Comparison of ENCODE assay signal across 10 mouse cellular contexts in genomic region chr10:110922612-110923011, GRCm38 (mm10). TPM values are rescaled to one million over a fixed set of nuclear protein-coding genes. Genes with fewer than 3 reads are reported as not detected.
A peak's percentile ranks its signal among the peaks of the same experiment; 100 is the strongest.
DNase-seq lines count a peak whose midpoint lies in the region; ATAC-seq and TF ChIP-seq lines count a peak whose summit lies in the region.
"Had no signal": no experiment of that assay in that cellular context is flagged by ENCODE, and none has a peak within 500 bp of the region (broad histone marks: within the 10 kb centered on the region; RNA-seq: fewer than 3 reads in every experiment).

No protein-coding gene starts in this region.

- peaks cover 75% of the 10 kb centered on the region for H3K79me2 ChIP-seq in myocyte (ENCODE audit: control insufficient read depth, insufficient read depth)

- H3K9me3 ChIP-seq in embryonic facial prominence, embryonic 11.5 days (replicated peaks; ENCODE audit: control insufficient read depth, low read length): no peaks in the 10 kb centered on the region
- no peaks in the 10 kb centered on the region for H3K9me3 ChIP-seq in forebrain, embryonic 15.5 days

- DNase-seq in kidney, adult 2 months: peak; percentile 58
- DNase-seq in kidney, postnatal 10 days: no peak
- DNase-seq in embryonic facial prominence, embryonic 11.5 days (ENCODE audit: low spot score): no peak
- no peak for DNase-seq in frontal cortex, postnatal 14 days (ENCODE audit: low spot score in 2 of 2)
- DNase-seq in thymus, postnatal 10 days (ENCODE audit: low spot score in 2 of 2): no peak
- DNase-seq: cerebellum, adult 2 months; liver had no signal

- peak overlapping the region; percentile 64; the same call in 1 of the 2 replicates for H3K4me2 ChIP-seq in embryonic facial prominence, embryonic 11.5 days (ENCODE audit: low read depth, low read length)
- H3K4me2 ChIP-seq in forebrain, embryonic 15.5 days (replicated peaks): peak overlapping the region; percentile 89
- peak overlapping the region; percentile 71 for H3K4me2 ChIP-seq in myocyte (ENCODE audit: low read depth)

- no peak overlapping the region for H3ac ChIP-seq in myocyte (ENCODE audit: control insufficient read depth, insufficient read length)

- H3K4me3 ChIP-seq in kidney, adult 2 months (ENCODE audit: insufficient read depth, low read depth, low read length): no peak overlapping the region
- no peak overlapping the region for H3K4me3 ChIP-seq in embryonic facial prominence, embryonic 11.5 days (ENCODE audit: low read depth, low read length)
- peak overlapping the region; percentile 83; the same call in 1 of the 2 replicates for H3K4me3 ChIP-seq in forebrain, embryonic 15.5 days
- H3K4me3 ChIP-seq in myocyte: peak overlapping the region; percentile 90
- H3K4me3 ChIP-seq: megakaryocyte, embryonic 14.5 days had no signal

- no peak for TF ChIP-seq CTCF in kidney, adult 2 months (conservative IDR thresholded peaks at IDR 0.05; ENCODE audit: insufficient read depth, insufficient read length, low read depth, low read length)

- H3K27ac ChIP-seq in kidney, adult 2 months (ENCODE audit: insufficient read depth, low read depth, low read length): peak overlapping the region; percentile 27
- H3K27ac ChIP-seq in embryonic facial prominence, embryonic 11.5 days (replicated peaks; ENCODE audit: low read depth, low read length): no peak overlapping the region
- H3K27ac ChIP-seq in forebrain, embryonic 15.5 days (replicated peaks): no peak overlapping the region

- H3K4me1 ChIP-seq in kidney, adult 2 months (ENCODE audit: control insufficient read depth, insufficient read depth, low read length): peaks cover 28% of the 10 kb centered on the region
- H3K4me1 ChIP-seq in embryonic facial prominence, embryonic 11.5 days (ENCODE audit: control insufficient read depth, insufficient read depth, low read length): no peaks in the 10 kb centered on the region; the same call in none of the 2 replicates
- H3K4me1 ChIP-seq in forebrain, embryonic 15.5 days: peaks cover 54% of the 10 kb centered on the region

- no peak for TF ChIP-seq POLR2A in kidney, adult 2 months (IDR thresholded peaks at IDR 0.05; ENCODE audit: low read depth, low read length)
- no peak for TF ChIP-seq POLR2A in myocyte (IDR thresholded peaks at IDR 0.05; ENCODE audit: insufficient read length, low read depth)

- H3K9ac ChIP-seq in embryonic facial prominence, embryonic 11.5 days (replicated peaks; ENCODE audit: low read length): no peak overlapping the region; the same call in 1 of the 2 replicates
- no peak overlapping the region; the same call in 1 of the 2 replicates for H3K9ac ChIP-seq in forebrain, embryonic 15.5 days (replicated peaks)

- no peaks in the 10 kb centered on the region for H3K27me3 ChIP-seq in kidney, adult 2 months (replicated peaks; ENCODE audit: control insufficient read depth, insufficient read depth, low read length)
- no peaks in the 10 kb centered on the region for H3K27me3 ChIP-seq in embryonic facial prominence, embryonic 11.5 days (ENCODE audit: control insufficient read depth, insufficient read depth, low read length)
- no peaks in the 10 kb centered on the region for H3K27me3 ChIP-seq in forebrain, embryonic 15.5 days
- no peaks in the 10 kb centered on the region for H3K27me3 ChIP-seq in myocyte (ENCODE audit: control insufficient read depth, insufficient read depth, insufficient read length)

- WGBS in kidney, adult 2 months: 33% methylated on average over 9 of the region's 9 CpGs
- 76% methylated on average over 9 of the region's 9 CpGs for WGBS in embryonic facial prominence, embryonic 11.5 days
- WGBS in forebrain, embryonic 15.5 days: 54% methylated on average over 9 of the region's 9 CpGs

- no peak for ATAC-seq in embryonic facial prominence, embryonic 11.5 days (replicated peaks; ENCODE audit: insufficient number of reproducible peaks, low FRiP score, low TSS enrichment, low read depth)
- ATAC-seq in forebrain, embryonic 15.5 days (replicated peaks): no peak

- no peaks in the 10 kb centered on the region for H3K36me3 ChIP-seq in kidney, adult 2 months (ENCODE audit: control insufficient read depth, insufficient read depth, low read length)
- no peaks in the 10 kb centered on the region for H3K36me3 ChIP-seq in embryonic facial prominence, embryonic 11.5 days (replicated peaks; ENCODE audit: control insufficient read depth, insufficient read depth, low read depth, low read length)
- no peaks in the 10 kb centered on the region for H3K36me3 ChIP-seq in forebrain, embryonic 15.5 days
- no peaks in the 10 kb centered on the region for H3K36me3 ChIP-seq in myocyte (ENCODE audit: control insufficient read depth, insufficient read depth)

TF ChIP-seq in myocyte, 11 proteins besides CTCF, POLR2A, EP300 and RAD21:
- no peak for TF ChIP-seq TCF12 (IDR thresholded peaks at IDR 0.05; ENCODE audit: insufficient read depth, poor library complexity, severe bottlenecking)

RNA-seq across cellular contexts. Expression of gene Csrp2, which starts 3.0 kb away (rescaled TPM):
- 174 and 193 TPM in 2 replicates for polyA plus RNA-seq in kidney, adult 2 months (2012; rRNA removed)
- polyA plus RNA-seq in embryonic facial prominence, embryonic 11.5 days (2014; fragmentation: Nextera tagmentation; extraction: Ambion mirVana): 264 and 268 TPM in 2 replicates
- polyA plus RNA-seq in forebrain, embryonic 15.5 days (2015; fragmentation: Nextera tagmentation; extraction: Ambion mirVana): 195 and 203 TPM in 2 replicates
- polyA plus RNA-seq in myocyte (2012; fragmentation: generic; extraction: Trizol): 264 TPM

Comparison
In these comparisons a context has a peak if more than half of its experiments do, and no peak if none do; other contexts are left out.
1. H3K4me3 ChIP-seq: peak in forebrain, embryonic 15.5 days (single experiment) and myocyte (single experiment); none in kidney, adult 2 months (single experiment) and embryonic facial prominence, embryonic 11.5 days (single experiment).
2. Peak in every context shown above with its lines, with median percentiles within 50 percentile points of each other: H3K4me2 ChIP-seq.